Mouse (Mus musculus) heart, embryonic 15.5 days (tissue): Measurements from ENCODE around the gene Bcan. TPM values are rescaled to one million over a fixed set of nuclear protein-coding genes. Genes with fewer than 3 reads are reported as not detected.

Experiments used
- ATAC-seq: fragments of 200-750 bp; cut with Nextera tagmentation; replicated peaks from 2 replicates; pipeline ENCODE4 v1.8.0; 2017; ENCODE audit warnings: low read depth, moderate TSS enrichment; ENCODE audit not compliant: insufficient number of reproducible peaks, insufficient read depth, low FRiP score
- H3K27ac ChIP-seq: fragments of 300-500 bp; sonication (generic); 2 replicates; pipeline ENCODE4 v1.5.1; 2015; ENCODE audit warnings: mild to moderate bottlenecking, inconsistent platforms
- H3K27me3 ChIP-seq: fragments of 300-500 bp; sonication (generic); 2 replicates; pipeline ENCODE4 v1.6.1; 2015; ENCODE audit warnings: inconsistent platforms
- H3K36me3 ChIP-seq: fragments of 300-500 bp; sonication (generic); 2 replicates; pipeline ENCODE4 v1.6.1; 2015; ENCODE audit warnings: mild to moderate bottlenecking, inconsistent platforms
- H3K4me1 ChIP-seq: fragments of 300-500 bp; sonication (generic); replicated peaks from 2 replicates; pipeline ENCODE4 v1.6.1; 2015; ENCODE audit warnings: inconsistent platforms
- H3K4me2 ChIP-seq: fragments of 300-500 bp; sonication (generic); 2 replicates; pipeline ENCODE4 v1.6.1; 2015; ENCODE audit warnings: inconsistent platforms, mild to moderate bottlenecking, moderate library complexity
- H3K4me3 ChIP-seq: fragments of 300-500 bp; sonication (generic); 2 replicates; pipeline ENCODE4 v1.5.1; 2015; ENCODE audit warnings: mild to moderate bottlenecking, inconsistent platforms
- H3K9ac ChIP-seq: fragments of 300-500 bp; sonication (generic); 2 replicates; pipeline ENCODE4 v1.6.1; 2015; ENCODE audit warnings: mild to moderate bottlenecking, inconsistent platforms
- H3K9me3 ChIP-seq: fragments of 300-500 bp; sonication (generic); replicated peaks from 2 replicates; pipeline ENCODE4 v1.6.1; 2016; ENCODE audit warnings: inconsistent platforms
- WGBS: fragments of 180-500 bp; shearing (Covaris S2); methylation state at CpG from one replicate; pipeline ENCODE4 v1.1.7; 2015; ENCODE audit warnings: mixed read lengths; 5-methylcytosine and 5-hydroxymethylcytosine counted together
- polyA plus RNA-seq: library from polyadenylated mRNA; unstranded; fragments of >200 nt; fragmentation: Nextera tagmentation; extraction: Ambion mirVana; gene quantifications from 2 replicates; pipeline ENCODE4 v1.2.1, GENCODE M21; 2015

Gene Bcan
- polyA plus RNA-seq, 1 experiment from 2014 or later: 0.34 TPM

- Histone ChIP-seq H3K27ac (no peak overlapping the region), H3K4me1 (peaks cover 17% of the 10 kb centered on the region), H3K9me3 (no peaks in the 10 kb centered on the region), H3K4me3 (peak overlapping the region; percentile 57), H3K4me2 (peak overlapping the region; percentile 95), H3K36me3 (no peaks in the 10 kb centered on the region), H3K9ac (peak overlapping the region; percentile 32; the same call in 1 of the 2 replicates), H3K27me3 (peaks cover 81% of the 10 kb centered on the region)
- 1% methylated on average over 66 of the region's 66 CpGs for WGBS
- ATAC-seq: peak; percentile 89
Observed at GRCm38 (mm10) chr3:88022322-88023191, 22.5 kb upstream of the Bcan start.

DNA sequence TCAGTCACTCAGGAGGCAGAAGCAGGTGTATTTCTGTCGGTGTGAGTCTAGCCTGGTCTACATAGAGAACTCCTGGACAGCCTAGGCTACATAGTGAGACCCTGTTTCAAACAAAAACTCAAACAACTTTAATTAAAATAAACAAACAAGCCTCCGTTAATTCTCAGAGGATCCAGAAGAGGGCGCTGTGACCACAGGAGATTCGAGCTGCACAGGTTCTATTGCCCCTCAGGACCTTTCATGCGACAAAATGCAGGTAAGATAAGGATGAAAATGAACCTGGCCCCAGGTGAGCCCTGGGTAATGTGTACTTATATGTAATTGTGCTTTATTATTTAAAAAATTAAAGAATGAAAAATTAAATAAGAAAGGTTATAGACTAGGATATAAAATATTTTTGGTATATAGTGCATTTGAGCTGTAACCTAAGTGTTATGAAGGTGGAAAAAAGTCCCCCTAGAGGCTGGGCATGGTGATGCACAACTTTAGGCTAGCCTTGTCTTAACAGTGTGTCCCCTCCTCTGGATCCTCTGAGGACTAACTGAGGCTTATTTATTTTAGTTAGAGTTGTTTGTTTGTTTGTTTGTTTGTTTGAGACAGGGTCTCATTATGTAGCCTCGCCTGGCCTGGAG lies 10.7 kb upstream of the Bcan start:
- Histone ChIP-seq H3K4me1 (peaks cover 6% of the 10 kb centered on the region), H3K9me3 (no peaks in the 10 kb centered on the region), H3K27me3 (peaks cover 3% of the 10 kb centered on the region), H3K4me2 (no peak overlapping the region), H3K4me3 (no peak overlapping the region), H3K36me3 (no peaks in the 10 kb centered on the region), H3K27ac (no peak overlapping the region), H3K9ac (no peak overlapping the region)
- ATAC-seq: no peak
- WGBS: 8% methylated on average over 6 of the region's 6 CpGs

GRCm38 (mm10) chr3:88005822-88006786 lies 6.1 kb upstream of the Bcan start:
- Histone ChIP-seq H3K9me3 (no peaks in the 10 kb centered on the region), H3K9ac (no peak overlapping the region), H3K4me1 (peaks cover 15% of the 10 kb centered on the region), H3K27me3 (peaks cover 46% of the 10 kb centered on the region), H3K36me3 (no peaks in the 10 kb centered on the region), H3K4me2 (no peak overlapping the region), H3K27ac (no peak overlapping the region), H3K4me3 (no peak overlapping the region)
- WGBS: 67% methylated on average over 18 of the region's 18 CpGs
- ATAC-seq: no peak

DNA sequence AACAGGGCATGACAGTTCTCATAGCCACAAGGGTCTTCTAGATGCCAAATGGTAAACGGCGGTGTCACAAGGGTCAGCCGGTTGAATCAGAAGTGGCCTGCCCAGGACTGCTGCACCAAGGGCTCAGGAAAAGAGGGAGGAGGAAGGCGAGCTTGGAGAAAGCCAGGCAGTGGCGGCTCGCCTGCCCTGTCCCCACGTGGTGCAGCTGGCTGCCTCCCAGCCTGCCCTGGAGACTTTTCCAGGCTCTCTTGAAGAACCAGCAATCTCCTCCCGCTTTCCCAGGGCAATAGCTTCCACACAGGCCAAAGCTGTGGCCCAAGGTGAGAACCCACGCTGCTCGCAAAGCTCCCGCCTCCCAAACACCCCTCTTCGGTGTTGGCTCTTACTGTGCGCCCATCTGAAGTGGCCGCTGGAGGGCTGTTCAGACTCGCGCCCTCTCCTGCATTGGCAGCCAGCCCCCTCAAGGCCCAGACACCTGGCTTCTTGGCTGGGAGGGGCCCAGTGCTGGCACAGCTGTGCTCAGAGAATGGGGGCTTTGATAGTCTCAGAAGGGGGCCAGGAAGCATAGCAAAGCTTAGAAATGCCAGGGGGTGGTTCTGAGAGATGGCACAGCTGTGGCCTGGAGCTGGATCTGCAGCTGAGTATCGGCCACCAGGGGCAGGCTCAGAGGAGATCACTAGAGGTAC lies 2.4 kb upstream of the Bcan start:
- no peak for ATAC-seq

DNA sequence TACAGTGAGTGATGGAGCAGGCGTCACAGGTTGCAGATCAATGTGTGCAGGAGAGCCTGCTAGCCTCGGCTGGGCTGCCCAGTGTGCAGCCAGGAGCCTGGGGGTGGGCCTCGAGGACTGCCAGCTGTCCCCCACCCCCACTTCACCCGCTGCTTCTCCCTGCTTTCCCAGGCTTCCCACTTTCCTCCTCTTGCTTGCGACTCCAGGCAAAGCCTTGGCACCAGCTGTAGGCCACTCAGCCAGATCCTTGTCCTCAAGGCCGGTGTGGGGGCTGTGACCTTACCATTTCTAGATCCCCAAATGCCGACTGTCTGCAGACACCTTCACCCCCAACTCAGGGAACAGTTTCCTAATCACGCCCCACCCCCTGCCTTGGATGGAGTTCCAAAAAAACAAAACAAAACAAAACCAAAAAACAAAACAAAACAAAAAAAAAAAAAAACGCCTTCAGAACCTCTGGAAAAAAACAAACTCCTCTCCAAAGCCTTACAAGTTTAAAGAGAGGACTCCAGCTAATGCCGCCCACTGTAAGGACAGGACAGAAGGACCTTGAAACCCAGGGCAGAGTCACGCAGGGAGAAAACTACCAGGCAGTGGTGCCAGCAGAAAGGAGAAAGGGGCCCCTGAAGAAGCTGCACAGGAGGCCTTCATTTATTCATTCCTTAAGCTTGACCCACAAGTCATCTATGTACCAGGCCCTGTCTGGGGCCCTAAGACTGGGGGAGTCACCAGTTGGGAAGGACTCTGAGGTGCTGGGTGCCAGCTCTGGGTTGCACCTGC lies 976 bp upstream of the Bcan start:
- no peak for ATAC-seq
- H3K4me2 ChIP-seq: no peak overlapping the region; the same call in 1 of the 2 replicates
- no peaks in the 10 kb centered on the region for H3K36me3 ChIP-seq
- 0 out of 2 replicates have a peak overlapping the region, but pooled peaks have one; percentile 47 for H3K4me3 ChIP-seq
- H3K4me1 ChIP-seq: peaks cover 34% of the 10 kb centered on the region
- peaks cover 97% of the 10 kb centered on the region for H3K27me3 ChIP-seq
- 16% methylated on average over 11 of the region's 11 CpGs for WGBS
- no peaks in the 10 kb centered on the region for H3K9me3 ChIP-seq
- H3K9ac ChIP-seq: no peak overlapping the region
- H3K27ac ChIP-seq: no peak overlapping the region

More for the DNA sequence above, 2.4 kb upstream of the Bcan start:
- Histone ChIP-seq H3K4me1 (peaks cover 30% of the 10 kb centered on the region), H3K27ac (no peak overlapping the region), H3K4me3 (no peak overlapping the region), H3K27me3 (peaks cover 83% of the 10 kb centered on the region), H3K4me2 (no peak overlapping the region), H3K9me3 (no peaks in the 10 kb centered on the region), H3K9ac (no peak overlapping the region), H3K36me3 (no peaks in the 10 kb centered on the region)
- 5% methylated on average over 17 of the region's 17 CpGs for WGBS

DNA sequence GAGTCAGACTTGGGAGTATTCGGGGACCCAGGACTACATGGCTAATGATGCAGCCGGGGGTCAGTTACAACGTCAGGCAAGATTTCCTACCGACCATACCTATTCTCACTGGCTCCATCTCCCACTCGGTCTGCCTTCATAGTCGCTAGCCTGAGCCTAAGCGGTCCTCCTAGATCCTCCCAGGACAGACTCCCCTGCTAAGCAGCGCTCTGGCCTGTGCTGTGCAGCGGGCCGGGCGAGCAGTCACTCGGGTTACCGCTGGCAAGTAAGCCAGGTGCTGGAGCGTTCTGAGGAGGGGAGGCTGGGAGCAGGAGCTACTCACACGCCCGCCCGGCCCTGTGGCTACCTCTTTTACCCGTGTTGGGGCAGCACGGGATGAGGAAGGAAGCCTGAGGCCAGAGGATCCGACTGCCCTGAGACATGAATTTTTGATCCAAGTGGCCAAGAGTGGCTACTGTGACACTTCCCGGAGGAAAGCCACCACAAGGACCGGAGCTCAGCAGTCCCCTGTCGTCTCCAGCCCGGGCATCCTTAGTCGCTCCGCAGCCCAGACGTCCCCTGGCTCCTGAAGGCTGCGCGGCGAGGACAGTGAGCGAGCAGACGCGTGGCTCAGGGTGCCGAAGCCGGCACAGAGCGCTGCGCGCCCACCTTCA lies 661 bp downstream of the Bcan start:
- no peak for ATAC-seq
- no peak overlapping the region for H3K27ac ChIP-seq
- no peaks in the 10 kb centered on the region for H3K36me3 ChIP-seq
- H3K9ac ChIP-seq: no peak overlapping the region
- 1% methylated on average over 38 of the region's 38 CpGs for WGBS
- H3K9me3 ChIP-seq: no peaks in the 10 kb centered on the region
- peak overlapping the region; percentile 70 for H3K4me2 ChIP-seq
- H3K4me1 ChIP-seq: peaks cover 34% of the 10 kb centered on the region
- H3K4me3 ChIP-seq: peak overlapping the region; percentile 47
- peaks cover 99% of the 10 kb centered on the region for H3K27me3 ChIP-seq

DNA sequence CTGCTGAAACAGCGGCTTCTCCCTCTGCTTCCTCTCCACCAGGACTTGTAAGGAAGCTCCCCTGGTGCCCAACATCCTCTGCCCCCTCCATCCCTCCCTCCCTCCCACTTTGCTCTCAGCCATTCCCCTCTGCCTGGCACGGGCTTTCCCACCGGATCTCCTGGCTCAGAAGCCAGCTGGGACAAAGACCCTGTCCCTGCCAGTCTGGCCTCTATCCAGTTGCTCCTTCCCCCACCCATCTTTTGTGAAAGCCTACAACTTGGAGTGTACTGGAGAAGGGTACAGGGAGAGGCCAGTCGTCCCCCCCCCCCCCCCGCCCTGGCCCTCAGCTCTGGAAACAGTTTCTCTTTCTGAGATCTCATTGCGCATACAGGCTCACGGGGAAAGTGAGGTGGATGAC lies 1.3 kb downstream of the Bcan start:
- 6% methylated on average over 7 of the region's 7 CpGs for WGBS
- no peaks in the 10 kb centered on the region for H3K36me3 ChIP-seq
- H3K9ac ChIP-seq: no peak overlapping the region
- no peaks in the 10 kb centered on the region for H3K9me3 ChIP-seq
- H3K27ac ChIP-seq: no peak overlapping the region
- H3K4me3 ChIP-seq: no peak overlapping the region
- H3K4me1 ChIP-seq: peaks cover 34% of the 10 kb centered on the region
- no peak overlapping the region for H3K4me2 ChIP-seq
- ATAC-seq: no peak
- peaks cover 100% of the 10 kb centered on the region for H3K27me3 ChIP-seq

DNA sequence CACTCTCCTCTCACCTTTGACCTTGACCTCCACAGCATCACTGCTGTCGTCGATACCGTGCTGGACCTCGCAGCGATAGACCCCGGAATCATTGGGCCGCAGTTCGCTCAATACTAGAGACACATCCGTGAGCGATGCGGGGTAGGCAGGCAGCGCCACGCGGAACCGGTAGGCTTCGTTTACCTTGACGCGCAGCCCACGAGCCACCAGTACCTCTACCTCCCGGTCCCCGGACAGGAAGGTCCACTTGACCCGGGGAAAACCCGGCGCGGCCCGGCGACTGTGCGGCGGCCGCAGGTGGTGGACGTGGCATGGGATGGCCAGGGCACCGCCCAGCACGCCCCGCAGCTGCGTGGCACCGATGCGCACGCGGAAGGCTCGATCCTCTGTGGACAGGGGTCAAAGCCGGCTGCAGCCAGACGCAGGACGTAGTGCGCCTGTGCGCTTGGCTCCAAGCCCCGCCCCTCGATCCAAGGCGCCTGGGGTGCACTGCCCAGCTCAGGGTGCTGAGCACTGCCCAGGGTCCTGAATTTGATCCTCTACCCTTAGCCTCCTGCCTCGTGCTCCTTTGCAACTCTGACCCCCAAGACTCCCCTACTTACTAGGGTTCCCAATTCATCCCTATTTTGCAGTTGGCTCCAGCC lies 2.9 kb downstream of the Bcan start:
- Histone ChIP-seq H3K4me3 (peak overlapping the region; percentile 48), H3K9ac (peak overlapping the region; percentile 12; the same call in 1 of the 2 replicates), H3K9me3 (no peaks in the 10 kb centered on the region), H3K4me2 (peak overlapping the region; percentile 75), H3K27me3 (peaks cover 100% of the 10 kb centered on the region), H3K36me3 (no peaks in the 10 kb centered on the region), H3K27ac (no peak overlapping the region), H3K4me1 (peaks cover 27% of the 10 kb centered on the region)
- ATAC-seq: no peak
- WGBS: under 1% methylated on average over 49 of the region's 49 CpGs

GRCm38 (mm10) chr3:87996401-87996800 lies 3.6 kb downstream of the Bcan start:
- H3K4me2 ChIP-seq: no peak overlapping the region
- no peak for ATAC-seq

More at GRCm38 (mm10) chr3:87996401-87996800, 3.6 kb downstream of the Bcan start:
- peak overlapping the region; percentile 48; the same call in 1 of the 2 replicates for H3K4me3 ChIP-seq
- no peak overlapping the region for H3K9ac ChIP-seq
- H3K27ac ChIP-seq: no peak overlapping the region
- no peaks in the 10 kb centered on the region for H3K9me3 ChIP-seq
- H3K4me1 ChIP-seq: peaks cover 26% of the 10 kb centered on the region
- no peaks in the 10 kb centered on the region for H3K36me3 ChIP-seq
- H3K27me3 ChIP-seq: peaks cover 100% of the 10 kb centered on the region
- WGBS: 5% methylated on average over 15 of the region's 15 CpGs
